Mouse (Mus musculus) liver, postnatal 0 days (tissue): ENCODE data around the gene Dhdh. TPM values are rescaled to one million over a fixed set of nuclear protein-coding genes. Genes with fewer than 3 reads are reported as not detected.

Experiments
- ATAC-seq: fragments of 200-750 bp; cut with Nextera tagmentation; 2 replicates; pipeline ENCODE4 v1.8.0; 2017; ENCODE audit warnings: mild to moderate bottlenecking, moderate library complexity
- DNase-seq: peaks from one replicate; pipeline ENCODE4 v3.0.0-alpha.2; 2016
- H3K27ac ChIP-seq: fragments of 300-500 bp; sonication (generic); 2 replicates; pipeline ENCODE4 v1.5.1; 2014; ENCODE audit warnings: antibody characterized with exemption, moderate library complexity, mild to moderate bottlenecking, low read depth
- H3K27me3 ChIP-seq: fragments of 300-500 bp; sonication (generic); 2 replicates; pipeline ENCODE4 v1.6.1; 2014; ENCODE audit warnings: low read length, control low read depth, mixed read lengths; ENCODE audit not compliant: insufficient read depth
- H3K36me3 ChIP-seq: fragments of 300-500 bp; sonication (generic); replicated peaks from 2 replicates; pipeline ENCODE4 v1.6.1; 2014; ENCODE audit warnings: mild to moderate bottlenecking, control low read depth, low read length, moderate library complexity, mixed read lengths; ENCODE audit not compliant: insufficient read depth
- H3K4me1 ChIP-seq: fragments of 300-500 bp; sonication (generic); 2 replicates; pipeline ENCODE4 v1.6.1; 2014; ENCODE audit warnings: antibody characterized with exemption, mild to moderate bottlenecking, control low read depth; ENCODE audit not compliant: insufficient read depth
- H3K4me2 ChIP-seq: fragments of 300-500 bp; sonication (generic); 2 replicates; pipeline ENCODE4 v1.6.1; 2014; ENCODE audit warnings: low read depth, mild to moderate bottlenecking, low read length, moderate library complexity, mixed read lengths
- H3K4me3 ChIP-seq: fragments of 300-500 bp; sonication (generic); 2 replicates; pipeline ENCODE4 v1.5.1; 2014; ENCODE audit warnings: low read depth, low read length
- H3K9ac ChIP-seq: fragments of 300-500 bp; sonication (generic); replicated peaks from 2 replicates; pipeline ENCODE4 v1.6.1; 2014; ENCODE audit warnings: mild to moderate bottlenecking, moderate library complexity
- H3K9me3 ChIP-seq: fragments of 300-500 bp; sonication (generic); 2 replicates; pipeline ENCODE4 v1.6.1; 2016; ENCODE audit warnings: mild to moderate bottlenecking, control low read depth, low read length, mixed read lengths
- CTCF ChIP-seq: sonication (generic); IDR thresholded peaks from 2 replicates; pipeline ENCODE4 v1.5.1; 2016; ENCODE audit warnings: antibody characterized with exemption, low read depth
- EP300 ChIP-seq: IDR thresholded peaks from 2 replicates; pipeline ENCODE4 v1.6.1; 2016; ENCODE audit warnings: antibody characterized with exemption, low read depth, mild to moderate bottlenecking
- WGBS: fragments of 180-500 bp; shearing (Covaris S2); extraction: QIAGEN DNeasy Blood & Tissue Kit; methylation state at CpG from one replicate; pipeline ENCODE4 v1.1.7; 2014; ENCODE audit not compliant: insufficient replicate concordance; 5-methylcytosine and 5-hydroxymethylcytosine counted together
- polyA plus RNA-seq: library from polyadenylated mRNA; unstranded; fragments of >200 nt; fragmentation: Nextera tagmentation; extraction: Ambion mirVana; gene quantifications from 2 replicates; pipeline ENCODE4 v1.2.1, GENCODE M21; 2015

The Dhdh gene
- polyA plus RNA-seq, 1 experiment from 2014 or later: 9.5 TPM

DNA sequence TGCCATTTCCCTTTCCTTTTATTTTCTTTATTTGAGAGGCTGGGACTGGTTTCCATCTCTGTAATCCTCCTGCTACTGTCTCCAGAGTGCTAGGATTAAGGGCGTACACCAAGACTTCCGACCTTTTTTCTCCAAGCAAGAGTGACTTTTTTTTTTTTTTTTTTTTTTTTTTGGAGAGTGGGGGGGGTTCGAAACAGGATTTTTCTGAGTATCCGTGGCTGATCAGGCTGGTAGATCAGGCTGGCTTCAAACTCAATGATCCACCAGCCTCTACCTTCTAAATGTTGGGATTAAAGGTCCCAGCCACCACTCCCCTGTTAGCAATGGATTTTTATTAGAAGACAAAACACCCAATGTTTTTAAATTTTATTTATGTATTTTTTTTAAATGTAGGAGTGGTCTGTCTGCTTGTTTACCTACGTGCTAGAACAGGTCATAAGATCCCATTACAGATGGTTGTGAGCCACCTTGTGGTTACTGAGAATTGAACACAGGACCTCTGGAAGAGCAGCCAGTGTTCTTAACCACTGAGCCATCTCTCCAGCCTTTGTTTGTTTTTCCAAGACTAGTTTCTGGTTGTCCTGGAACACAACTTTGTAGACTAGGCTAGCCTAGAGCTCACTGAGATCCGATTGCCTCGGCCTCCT is 38.0 kb upstream of the Dhdh start:
- ATAC-seq: no peak; the same call in 1 of the 2 replicates
- WGBS: 17% methylated on average over 7 of the region's 7 CpGs
- Histone ChIP-seq H3K4me2 (peak overlapping the region; percentile 73), H3K4me1 (peaks cover 28% of the 10 kb centered on the region), H3K27me3 (no peaks in the 10 kb centered on the region), H3K9ac (peak overlapping the region; percentile 96), H3K36me3 (peaks cover 23% of the 10 kb centered on the region), H3K9me3 (no peaks in the 10 kb centered on the region), H3K4me3 (peak overlapping the region; percentile 86), H3K27ac (peak overlapping the region; percentile 98)
- TF ChIP-seq EP300 (no peak), CTCF (peak; percentile 74)
- DNase-seq: no peak

DNA sequence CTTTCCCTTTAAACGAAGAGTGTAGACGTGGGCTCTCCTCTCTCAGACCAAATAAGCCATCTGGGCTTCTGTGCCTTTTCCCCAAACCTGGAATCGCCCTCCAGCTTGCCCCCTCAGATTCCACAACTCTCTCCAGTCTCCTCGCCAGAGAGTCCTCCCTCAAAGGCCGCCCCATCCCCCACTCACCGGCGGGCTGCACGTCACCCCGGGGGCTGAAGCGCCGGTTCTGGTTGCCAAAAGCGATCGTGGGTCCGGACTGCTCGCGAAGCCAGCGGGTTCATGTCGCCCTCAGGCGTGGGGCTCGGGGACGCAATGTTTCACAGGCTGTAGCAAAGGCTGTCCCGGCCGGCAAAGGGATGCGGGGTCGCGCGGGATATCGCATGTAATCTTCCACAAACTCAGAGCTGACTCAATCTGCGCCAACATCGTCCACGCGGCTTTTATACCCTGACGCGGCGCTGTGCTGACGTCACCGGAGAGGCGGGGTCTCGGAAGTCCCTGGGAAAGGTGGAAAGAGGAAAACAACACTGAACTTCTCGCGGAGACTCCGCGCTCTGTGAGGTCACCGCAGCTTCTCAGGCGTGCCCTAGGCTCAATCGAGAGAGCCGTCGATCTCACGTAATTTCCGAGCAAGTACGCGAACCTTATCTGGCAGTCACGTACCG is 37.3 kb upstream of the Dhdh start, which contains the start of the genes Ppp1r15a and Plekha4:
Ppp1r15a (minus strand) TSS at position 460 of the 665 bp plus-strand sequence.
Plekha4 (plus strand) TSS at position 522 of the 665 bp plus-strand sequence.
- peak; percentile 97 for DNase-seq
- H3K27me3 ChIP-seq: no peaks in the 10 kb centered on the region
- H3K9me3 ChIP-seq: no peaks in the 10 kb centered on the region
- peaks cover 23% of the 10 kb centered on the region for H3K36me3 ChIP-seq
- H3K4me2 ChIP-seq: peak within 1 kb of the TSS; percentile 73
- H3K4me3 ChIP-seq: peak within 1 kb of the TSS; percentile 86
- H3K9ac ChIP-seq: peak within 1 kb of the TSS; percentile 96
- under 1% methylated on average over 54 of the region's 54 CpGs for WGBS
- peak; percentile 84 for ATAC-seq
- peak within 1 kb of the TSS; percentile 98 for H3K27ac ChIP-seq
- H3K4me1 ChIP-seq: peaks cover 30% of the 10 kb centered on the region
- TF ChIP-seq CTCF (0 out of 2 replicates have a peak, but pooled peaks have one; percentile 7), EP300 (peak; percentile 58)

DNA sequence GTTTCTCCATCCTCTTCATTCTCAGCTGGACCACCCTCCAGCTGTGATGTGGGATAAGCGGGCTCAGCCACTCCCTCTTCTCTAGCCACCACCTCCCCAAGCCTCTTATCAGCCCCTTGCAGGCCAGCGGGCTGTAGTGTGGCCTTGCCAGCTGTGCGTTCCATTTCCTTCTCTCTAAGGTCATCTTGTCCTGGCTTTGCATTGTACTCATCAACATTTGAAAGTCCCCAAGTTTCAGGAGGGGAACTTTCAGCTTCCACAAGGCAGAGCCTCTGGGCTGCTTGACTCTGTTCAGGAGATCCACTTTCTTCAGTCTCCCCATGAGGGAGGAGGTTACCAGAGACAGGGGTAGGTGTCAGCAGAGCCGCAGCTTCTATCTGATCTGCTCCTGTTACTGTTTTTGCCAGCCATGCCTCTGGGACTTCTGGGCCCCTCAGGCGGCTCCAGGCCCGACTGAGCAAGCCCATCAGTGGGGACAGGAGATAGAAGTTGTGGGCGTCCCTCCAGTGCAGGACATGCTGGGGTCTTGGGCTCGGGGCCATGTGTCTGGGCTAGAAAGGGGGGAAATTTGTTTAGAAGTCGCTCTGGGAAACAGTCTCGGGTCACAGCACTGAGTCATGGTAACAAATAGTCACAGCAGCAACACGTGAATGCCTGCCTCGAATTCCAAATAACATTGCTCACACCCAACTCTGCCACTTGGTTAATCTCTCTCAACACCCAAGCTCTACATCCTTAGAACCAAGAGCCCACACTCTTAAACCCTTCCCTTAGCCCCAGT is 36.4 kb upstream of the Dhdh start:
- Histone ChIP-seq H3K9ac (peak overlapping the region; percentile 96), H3K4me3 (peak overlapping the region; percentile 86), H3K27me3 (no peaks in the 10 kb centered on the region), H3K9me3 (no peaks in the 10 kb centered on the region), H3K4me1 (peaks cover 29% of the 10 kb centered on the region), H3K4me2 (peak overlapping the region; percentile 73), H3K36me3 (peaks cover 23% of the 10 kb centered on the region), H3K27ac (peak overlapping the region; percentile 98)
- TF ChIP-seq EP300 (peak; percentile 96), CTCF (no peak)
- ATAC-seq: peak; percentile 81
- whole genome bisulfite sequencing: 11% methylated on average over 12 of the region's 12 CpGs
- peak; percentile 84 for DNase-seq

DNA sequence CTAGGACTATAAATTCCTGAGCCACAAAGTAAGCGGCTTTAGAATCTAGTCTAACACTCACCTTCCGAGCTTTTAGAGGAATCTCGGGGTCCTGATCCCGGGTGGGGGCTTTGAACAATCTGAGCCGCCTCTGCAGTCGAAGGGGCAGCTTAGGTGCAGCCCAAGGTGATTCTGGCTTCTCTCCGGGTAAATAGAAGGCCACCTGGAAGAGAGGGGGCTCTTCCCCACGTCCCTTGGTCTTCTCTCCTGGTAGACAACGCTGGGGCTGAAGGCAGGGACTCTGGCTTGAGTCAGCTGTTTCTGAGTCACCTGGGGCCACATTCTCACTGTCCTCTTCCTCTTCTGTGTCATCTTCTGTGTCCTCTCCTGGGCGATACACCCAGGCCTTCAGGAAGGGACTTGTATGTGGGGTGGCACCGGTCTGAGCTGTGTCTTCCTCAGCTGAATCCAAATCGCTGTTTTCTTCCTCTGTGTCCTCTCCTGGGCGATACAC is 35.1 kb upstream of the Dhdh start:
- H3K4me3 ChIP-seq: peak overlapping the region; percentile 86
- no peaks in the 10 kb centered on the region for H3K27me3 ChIP-seq
- H3K36me3 ChIP-seq: peaks cover 23% of the 10 kb centered on the region
- H3K9ac ChIP-seq: peak overlapping the region; percentile 66
- no peak for TF ChIP-seq EP300
- no peak for TF ChIP-seq CTCF
- peak overlapping the region; percentile 82 for H3K4me2 ChIP-seq
- no peaks in the 10 kb centered on the region for H3K9me3 ChIP-seq
- peak overlapping the region; percentile 68 for H3K27ac ChIP-seq
- H3K4me1 ChIP-seq: peaks cover 27% of the 10 kb centered on the region
- ATAC-seq (no peak), DNase-seq (no peak)
- WGBS: 70% methylated on average over 12 of the region's 13 CpGs

DNA sequence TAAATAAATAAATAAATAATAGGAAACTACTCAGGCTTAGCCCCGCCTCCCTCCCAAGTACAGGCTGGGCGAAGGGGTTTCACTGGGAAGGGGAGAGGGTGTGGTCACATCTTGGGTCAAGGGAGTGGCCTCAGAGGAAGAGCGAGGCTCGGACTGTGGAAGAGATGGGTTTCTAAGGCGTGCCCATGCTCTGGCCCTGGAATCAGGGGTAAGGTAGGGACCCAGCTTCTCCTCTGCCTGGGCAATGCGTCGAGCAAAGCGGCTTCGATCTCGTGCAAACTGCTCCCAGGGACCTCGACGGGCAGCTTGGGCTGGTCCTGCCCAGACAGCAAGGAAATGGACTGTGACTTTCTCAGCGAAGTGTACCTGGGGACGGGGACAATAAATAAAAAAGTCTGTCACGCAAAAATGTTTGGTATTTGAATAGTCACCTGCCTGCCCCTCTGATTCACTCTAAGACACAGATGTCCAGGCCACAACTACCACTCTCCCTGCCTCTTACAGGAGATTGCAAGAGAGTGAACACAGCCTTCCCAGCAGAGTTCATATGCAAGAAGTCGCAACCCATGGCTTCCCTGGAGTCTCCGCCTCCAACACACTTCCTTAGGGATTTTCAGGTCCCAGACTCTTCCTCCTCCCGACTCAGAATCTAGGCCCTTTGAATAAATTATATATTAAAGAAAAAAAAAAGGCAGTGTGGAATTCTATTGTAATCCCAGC is 34.5 kb upstream of the Dhdh start:
- WGBS: 68% methylated on average over 18 of the region's 18 CpGs
- ATAC-seq: no peak

More for the DNA sequence above, 34.5 kb upstream of the Dhdh start:
- peaks cover 27% of the 10 kb centered on the region for H3K4me1 ChIP-seq
- H3K4me2 ChIP-seq: peak overlapping the region; percentile 82
- TF ChIP-seq EP300: no peak
- TF ChIP-seq CTCF: no peak
- no peaks in the 10 kb centered on the region for H3K9me3 ChIP-seq
- peak overlapping the region; percentile 86 for H3K4me3 ChIP-seq
- peaks cover 23% of the 10 kb centered on the region for H3K36me3 ChIP-seq
- H3K9ac ChIP-seq: peak overlapping the region; percentile 66
- no peaks in the 10 kb centered on the region for H3K27me3 ChIP-seq
- peak overlapping the region; percentile 68 for H3K27ac ChIP-seq
- DNase-seq: no peak
